Mouse (Mus musculus): Measurements from ENCODE around the gene Vmn2r10. TPM values are rescaled to one million over a fixed set of nuclear protein-coding genes. Genes with fewer than 3 reads are reported as not detected.
"Not testable (repeated sequence)": the region's sequence is repeated elsewhere in the genome, so short reads cannot be mapped to it uniquely, and the experiment has no call there.

The Vmn2r10 gene
- not detected in 2 replicates for polyA plus RNA-seq (2016; fragmentation: Nextera tagmentation; extraction: Ambion mirVana)

DNA sequence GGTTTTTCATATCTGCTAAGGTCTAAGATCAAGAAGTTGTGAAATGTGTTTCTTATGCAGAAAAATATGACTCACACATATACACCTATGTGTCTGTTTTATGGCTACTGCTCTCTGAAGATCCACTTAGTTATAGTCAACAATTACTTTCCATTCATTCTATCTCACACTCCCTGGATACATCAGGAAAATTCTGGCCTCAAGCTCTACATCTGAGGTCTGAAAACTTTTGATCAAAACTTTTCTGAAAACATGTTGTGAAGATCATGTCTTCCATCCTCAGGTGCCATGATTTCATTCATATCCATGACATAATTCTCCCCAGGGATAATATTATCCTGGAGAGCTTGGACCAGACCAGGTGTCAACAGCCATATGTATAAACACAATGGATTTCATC, at the start of gene Vmn2r10:
Vmn2r10 (minus strand) TSS at position 101 of the 400 bp plus-strand sequence.
- not testable (repeated sequence) for H3K4me2 ChIP-seq (replicated peaks); H3K4me3 ChIP-seq; H3K9me3 ChIP-seq; H3K4me1 ChIP-seq; H3K9ac ChIP-seq; ATAC-seq (ENCODE audit: low FRiP score, low read depth); H3K27ac ChIP-seq; H3K36me3 ChIP-seq; H3K27me3 ChIP-seq (replicated peaks)

DNA sequence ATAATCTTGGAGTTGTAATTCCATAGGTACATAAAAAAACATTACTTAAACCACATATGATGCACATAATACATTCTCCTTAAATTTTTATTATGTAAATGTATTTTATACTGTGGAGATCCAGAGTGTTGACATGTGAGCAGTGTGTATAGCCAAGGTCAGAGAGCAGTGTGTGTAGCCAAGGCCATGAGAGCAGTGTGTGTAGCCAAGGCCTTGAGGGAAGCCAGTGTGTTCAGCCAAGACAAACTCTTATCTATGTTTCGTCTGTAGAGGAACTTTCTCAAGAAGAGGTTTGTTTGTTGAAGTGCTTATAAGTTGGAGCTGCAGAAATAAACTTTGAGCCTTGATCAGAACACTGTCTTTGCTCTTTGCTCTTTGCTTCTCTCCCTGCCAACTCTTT, 49.0 kb upstream of the Vmn2r10 start:
- H3K9me3 ChIP-seq, result 0 out of 2 replicates have a peak, but pooled peaks cover 6% of the 10 kb centered on the region
- H3K27me3 ChIP-seq (replicated peaks), result no peaks in the 10 kb centered on the region
- 89% methylated on average over 1 of the region's 1 CpGs for WGBS
- H3K4me1 ChIP-seq, result no peaks in the 10 kb centered on the region
- no peak overlapping the region for H3K4me2 ChIP-seq (replicated peaks)
- no peak for ATAC-seq (ENCODE audit: low FRiP score, low read depth)
- no peak overlapping the region for H3K4me3 ChIP-seq
- no peak overlapping the region for H3K27ac ChIP-seq
- no peaks in the 10 kb centered on the region for H3K36me3 ChIP-seq
- H3K9ac ChIP-seq, result no peak overlapping the region

DNA sequence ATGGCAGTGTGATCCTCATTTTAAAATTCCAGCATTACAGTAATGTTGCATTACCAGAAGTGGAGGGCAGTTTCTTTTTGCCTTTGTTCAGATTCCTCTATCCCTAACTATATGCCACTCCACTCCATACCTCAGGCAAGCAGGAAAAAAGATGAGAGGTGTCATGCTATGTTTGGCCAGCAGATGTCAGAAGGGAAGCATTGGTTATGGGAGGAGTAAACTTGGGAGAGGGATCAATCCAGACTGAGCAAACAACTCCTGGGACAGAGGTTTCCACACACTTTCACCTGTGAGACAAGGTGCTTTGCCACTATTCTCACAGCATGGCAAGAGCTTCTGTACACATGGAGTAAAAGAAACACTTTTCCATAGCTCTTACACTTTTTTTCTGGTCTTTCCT, 26.3 kb upstream of the Vmn2r10 start:
- H3K4me1 ChIP-seq, result no peaks in the 10 kb centered on the region
- no peaks in the 10 kb centered on the region for H3K9me3 ChIP-seq
- H3K4me3 ChIP-seq, result no peak overlapping the region
- H3K27ac ChIP-seq, result no peak overlapping the region
- no peak overlapping the region for H3K9ac ChIP-seq
- H3K27me3 ChIP-seq (replicated peaks), result no peaks in the 10 kb centered on the region
- no peak for ATAC-seq (ENCODE audit: low FRiP score, low read depth)
- H3K4me2 ChIP-seq (replicated peaks), result no peak overlapping the region
- no peaks in the 10 kb centered on the region for H3K36me3 ChIP-seq

DNA sequence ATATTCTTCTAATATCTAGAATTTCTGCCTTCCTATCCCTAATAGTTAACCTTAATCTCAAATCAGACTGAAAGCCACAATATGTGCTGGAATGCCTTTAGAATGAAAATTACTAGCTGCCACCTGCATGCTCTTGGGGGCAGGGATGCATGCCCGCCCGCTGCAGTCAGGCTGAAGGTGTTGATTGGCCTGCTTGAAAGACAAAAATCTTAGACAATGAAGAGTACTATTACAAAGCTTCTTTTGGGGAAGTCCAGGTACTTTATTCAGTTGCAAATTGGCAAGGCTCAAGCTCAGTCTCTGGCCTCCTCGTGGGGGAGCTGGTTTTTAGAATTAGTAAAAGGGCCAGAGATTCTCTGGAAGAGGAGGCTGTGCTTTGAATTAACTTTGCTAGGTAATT, 17.4 kb downstream of the Vmn2r10 start:
- Histone ChIP-seq H3K9ac (no peak overlapping the region), H3K4me1 (no peaks in the 10 kb centered on the region), H3K9me3 (peaks cover 34% of the 10 kb centered on the region), H3K36me3 (no peaks in the 10 kb centered on the region), H3K27me3 (replicated peaks) (no peaks in the 10 kb centered on the region), H3K4me3 (no peak overlapping the region), H3K4me2 (replicated peaks) (no peak overlapping the region), H3K27ac (no peak overlapping the region)
- ATAC-seq (ENCODE audit: low FRiP score, low read depth), result no peak
- WGBS, result 79% methylated on average over 3 of the region's 3 CpGs

Other genes with a start within 250 kb of the Vmn2r10 start
- gene Rnf212, start 231.5 kb downstream of the Vmn2r10 start, polyA plus RNA-seq (2016; fragmentation: Nextera tagmentation; extraction: Ambion mirVana), result 0.32 TPM in 1 of 2 replicates, not detected in the other
- not detected in 2 replicates for gene Tmed11, start 211.2 kb downstream of the Vmn2r10 start, polyA plus RNA-seq (2016; fragmentation: Nextera tagmentation; extraction: Ambion mirVana)
- not detected in 2 replicates for gene Vmn2r8, start 197.7 kb downstream of the Vmn2r10 start, polyA plus RNA-seq (2016; fragmentation: Nextera tagmentation; extraction: Ambion mirVana)
- not detected in 2 replicates for gene Vmn2r9, start 153.9 kb downstream of the Vmn2r10 start, polyA plus RNA-seq (2016; fragmentation: Nextera tagmentation; extraction: Ambion mirVana)
- gene Vmn2r11, start 53.0 kb upstream of the Vmn2r10 start, polyA plus RNA-seq (2016; fragmentation: Nextera tagmentation; extraction: Ambion mirVana), result not detected in 2 replicates
- not detected in 2 replicates for gene Vmn2r12, start 91.4 kb upstream of the Vmn2r10 start, polyA plus RNA-seq (2016; fragmentation: Nextera tagmentation; extraction: Ambion mirVana)
- not detected in 2 replicates for gene Vmn2r13, start 185.7 kb upstream of the Vmn2r10 start, polyA plus RNA-seq (2016; fragmentation: Nextera tagmentation; extraction: Ambion mirVana)
- not detected in 2 replicates for gene Vmn2r14, start 218.2 kb upstream of the Vmn2r10 start, polyA plus RNA-seq (2016; fragmentation: Nextera tagmentation; extraction: Ambion mirVana)

All from neural tube, embryonic 12.5 days (tissue).